Mouse (Mus musculus) cortical plate, adult 2 months (tissue): ENCODE data around the gene Hpcal1.

Experiments
- CTCF ChIP-seq: fragments of 200-500 bp; IDR thresholded peaks from 2 replicates; pipeline ENCODE4 v1.5.1; 2011; ENCODE audit warnings: mild to moderate bottlenecking, control low read depth, low read length; ENCODE audit not compliant: insufficient read depth; ENCODE audit errors: extremely low read depth
- POLR2A ChIP-seq: fragments of 200-500 bp; IDR thresholded peaks from 2 replicates; pipeline ENCODE4 v1.6.1; 2011; ENCODE audit warnings: mild to moderate bottlenecking, low read length, control low read depth; ENCODE audit not compliant: insufficient read depth; ENCODE audit errors: extremely low read depth

- TF ChIP-seq CTCF (no peak), POLR2A (no peak)
Measured at GRCm38 (mm10) chr12:17677743-17678142, 12.9 kb upstream of the Hpcal1 start.
